Mouse (Mus musculus) urinary bladder, postnatal 36 days (tissue): ENCODE measurements at regions not wholly inside any gene's neighbourhood (a gene's known extent, or its start where the extent isn't known, plus 50 kb on each side); places are given as distances from the start of the nearest gene placed in this dataset.

ENCODE experiments used
- DNase-seq, 2 experiments: peaks; one replicate each; pipeline ENCODE4 v3.0.0; 2022; ENCODE audit warnings: low spot score in 2 of 2, mixed read lengths in 1 of 2

DNA sequence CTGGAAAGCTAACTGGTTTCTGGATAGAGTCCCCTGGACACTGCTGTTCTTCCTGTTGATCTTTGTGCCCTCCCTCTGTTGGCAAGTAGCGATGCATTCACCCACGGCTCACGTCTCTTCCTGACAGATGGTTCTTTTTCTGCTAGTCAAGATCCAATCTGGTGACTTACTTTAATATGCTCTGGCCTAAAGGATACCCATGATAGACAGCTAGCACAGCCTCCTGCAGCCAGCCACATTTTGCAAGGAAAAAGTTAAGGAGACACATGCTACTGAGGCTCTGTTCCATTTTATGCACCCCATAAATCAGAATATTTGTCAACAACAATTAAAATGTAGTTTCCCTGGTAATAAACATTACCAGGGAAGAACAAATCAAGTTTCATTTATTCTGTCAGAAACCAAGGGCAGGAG, 410.3 kb upstream of the Tmpo start:
- DNase-seq = no peak

DNA sequence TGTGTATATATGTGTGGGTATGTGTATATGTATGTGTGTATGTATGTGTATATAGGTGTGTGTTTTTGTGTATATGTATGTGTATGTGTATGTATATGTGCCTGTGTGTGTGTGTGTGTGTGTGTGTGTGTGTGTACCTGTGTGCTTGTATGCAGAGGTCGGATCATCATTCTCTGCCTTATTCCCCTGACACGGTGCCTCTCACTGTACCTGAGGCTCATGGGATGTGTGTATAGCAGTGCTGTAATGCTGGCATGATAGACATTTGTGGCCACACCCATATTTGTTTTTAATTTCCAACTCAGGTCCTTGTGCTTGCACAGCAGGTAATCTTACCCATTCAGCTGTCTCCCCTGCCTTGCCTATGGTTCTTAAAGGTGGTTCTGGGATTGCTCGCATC, 402.1 kb upstream of the Tmpo start:
- no peak for DNase-seq

GRCm38 (mm10) chr10:91580959-91581358, 399.8 kb upstream of the Tmpo start:
- no peak for DNase-seq

GRCm38 (mm10) chr10:91575323-91576064, 394.4 kb upstream of the Tmpo start:
- no peak for DNase-seq

GRCm38 (mm10) chr10:91572796-91573195, 391.7 kb upstream of the Tmpo start:
- DNase-seq = no peak

- DNase-seq = no peak
Observed at GRCm38 (mm10) chr10:91569046-91569445, 387.9 kb upstream of the Tmpo start.

GRCm38 (mm10) chr10:91566116-91566774, 385.1 kb upstream of the Tmpo start:
- DNase-seq = no peak

DNA sequence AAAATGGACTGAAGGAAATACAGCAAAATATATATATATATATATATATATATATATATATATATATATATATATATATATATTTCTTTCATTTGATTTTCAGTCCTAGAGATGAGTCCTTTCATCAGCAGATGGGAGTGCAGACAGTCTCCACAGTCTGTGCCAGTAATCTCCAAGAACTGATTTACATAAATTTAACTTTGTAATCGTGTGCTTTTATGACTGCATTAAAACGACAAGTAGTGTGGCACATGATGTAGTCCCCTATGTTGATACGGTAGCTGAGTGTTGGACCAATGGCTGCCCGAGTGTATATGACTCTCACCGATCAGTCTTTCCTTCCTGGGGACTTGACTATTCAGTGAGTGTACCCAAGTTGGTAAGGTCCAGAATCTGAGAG, 378.2 kb upstream of the Tmpo start:
- DNase-seq = no peak

DNA sequence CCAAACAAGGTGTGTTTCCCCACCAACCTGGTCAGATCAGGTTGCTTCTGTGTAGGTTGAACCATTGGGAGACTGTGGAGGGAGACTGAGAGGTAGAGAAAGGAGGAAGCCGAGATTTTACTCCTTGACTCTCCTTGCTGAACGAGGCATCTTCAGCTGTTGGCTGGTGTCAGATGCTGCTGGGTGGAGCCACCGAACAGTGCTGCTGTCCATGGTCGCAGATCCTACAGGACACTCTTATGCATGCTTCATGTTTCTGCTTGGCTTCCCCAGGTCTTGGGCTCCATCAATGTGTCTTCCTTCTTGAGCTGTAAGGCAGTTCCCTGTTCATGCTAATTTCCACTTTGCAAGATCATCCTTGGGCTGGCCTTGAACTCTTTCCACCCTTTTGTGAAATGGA, 367.0 kb upstream of the Tmpo start:
- no peak for DNase-seq

- DNase-seq = peak; percentile 2 to 4
Observed at GRCm38 (mm10) chr10:91546140-91546539, 365.0 kb upstream of the Tmpo start.

DNA sequence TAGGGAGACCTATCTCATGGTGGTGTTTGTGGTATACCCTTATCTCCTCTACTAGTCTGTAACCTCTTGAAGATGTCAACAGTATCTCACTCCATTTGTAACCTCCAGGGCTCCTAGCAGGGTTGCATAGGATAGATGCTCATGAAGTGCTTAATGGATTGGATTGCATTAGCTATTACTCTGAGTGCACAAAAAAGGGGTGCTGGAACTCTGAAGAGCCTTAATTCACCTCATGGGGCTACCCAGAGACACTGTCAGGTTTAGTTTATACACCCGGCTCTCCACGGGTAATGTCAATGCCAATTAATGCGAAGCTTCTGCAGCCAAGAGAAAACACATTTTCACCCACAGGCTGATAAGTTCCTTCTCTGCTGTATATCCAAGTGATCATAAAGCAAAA, 364.3 kb upstream of the Tmpo start:
- no peak for DNase-seq

DNA sequence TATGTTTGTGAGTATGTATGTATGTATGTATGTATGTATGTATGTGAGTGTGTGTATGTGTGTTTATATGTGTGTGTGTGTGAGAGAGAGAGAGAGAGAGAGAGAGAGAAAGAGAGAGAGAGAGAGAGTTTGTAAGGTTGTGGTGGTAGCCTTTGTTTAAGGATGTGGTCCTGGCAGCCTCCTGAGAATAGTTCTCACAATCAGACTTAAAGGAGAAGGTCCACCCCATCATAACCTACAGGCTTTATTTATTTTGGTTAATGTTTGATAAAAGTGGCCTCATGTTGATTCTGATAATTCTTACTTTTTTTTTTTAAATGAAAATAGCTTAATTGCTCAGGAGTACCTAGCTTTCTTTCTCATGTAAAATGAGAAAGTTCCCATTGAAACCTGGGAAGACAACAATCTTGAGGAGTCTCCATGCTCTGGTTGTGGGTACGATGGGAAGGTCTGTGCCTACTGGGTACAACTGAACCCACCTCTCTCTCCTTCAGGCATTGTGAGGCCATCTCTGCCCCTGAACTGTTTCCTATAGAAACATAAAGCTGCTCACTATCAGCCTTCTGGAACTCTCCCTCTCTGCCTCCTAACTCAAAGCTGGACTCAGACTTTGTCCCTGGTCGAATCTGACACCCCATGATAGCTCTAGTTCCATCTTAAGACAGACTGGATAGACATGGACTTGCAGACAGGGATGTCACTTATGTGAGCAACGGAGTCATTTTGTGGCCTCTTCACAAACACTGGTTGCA, 362.2 kb upstream of the Tmpo start:
- DNase-seq = no peak

- DNase-seq = no peak
Observed at GRCm38 (mm10) chr10:91542201-91542604, 361.1 kb upstream of the Tmpo start.

DNA sequence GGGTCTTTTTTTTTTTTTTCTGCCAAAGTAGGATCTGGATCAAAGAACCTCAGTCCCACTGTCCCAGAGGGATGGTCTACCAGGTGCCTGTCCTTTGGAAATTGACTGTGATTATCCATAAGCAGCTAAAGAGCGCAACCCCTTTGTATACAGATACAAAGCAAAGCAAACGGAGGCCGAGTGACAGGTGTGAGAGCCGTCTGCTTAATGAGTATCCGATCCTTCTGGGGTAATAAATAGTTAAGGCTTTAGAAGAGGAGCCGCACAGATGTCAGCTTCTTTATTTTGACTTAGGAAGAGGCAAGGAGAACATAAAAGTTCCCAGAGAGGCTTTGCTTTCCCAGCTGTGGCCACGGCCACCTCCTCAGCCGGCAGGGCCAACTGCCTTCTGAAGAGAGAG, 356.1 kb upstream of the Tmpo start:
- DNase-seq = no peak

DNA sequence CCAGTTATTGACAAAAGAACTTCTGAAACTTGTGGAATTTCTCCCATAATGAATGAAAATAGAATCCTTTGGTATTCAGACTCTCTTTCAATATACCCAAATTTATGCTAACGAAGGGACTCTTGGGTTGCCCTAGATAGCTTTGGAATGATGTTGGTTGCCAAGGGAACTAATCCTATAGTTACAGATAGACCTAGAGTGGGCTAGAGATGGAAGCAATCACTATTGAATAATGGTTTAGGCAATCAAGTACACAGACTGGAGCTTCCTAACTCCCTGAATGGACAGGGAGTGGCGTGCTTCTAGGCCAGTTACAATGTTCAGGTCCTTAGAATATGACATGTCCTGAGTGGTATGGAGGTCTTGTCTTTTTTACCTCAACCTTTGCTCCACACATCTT, 354.3 kb upstream of the Tmpo start:
- DNase-seq = no peak

- DNase-seq = no peak
Observed at GRCm38 (mm10) chr10:91528305-91528704, 347.2 kb upstream of the Tmpo start.

DNA sequence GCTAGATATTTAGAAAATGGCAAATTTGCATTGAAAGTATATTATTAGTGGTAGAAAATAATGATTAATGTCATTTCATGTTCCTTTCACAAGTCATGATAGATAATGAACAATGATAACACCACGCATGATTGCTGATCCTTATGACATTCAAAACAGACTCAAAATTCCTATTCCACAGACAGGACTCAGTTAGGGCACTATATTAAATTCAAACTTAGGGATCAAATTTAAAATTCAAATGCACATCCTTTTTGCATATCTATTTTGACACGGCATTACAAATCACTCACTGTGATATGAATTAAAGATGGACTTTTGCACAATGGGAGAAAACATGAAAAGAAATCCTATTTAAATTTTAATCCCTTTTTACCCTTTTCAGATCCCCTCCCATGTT, 340.1 kb upstream of the Tmpo start:
- DNase-seq = no peak

DNA sequence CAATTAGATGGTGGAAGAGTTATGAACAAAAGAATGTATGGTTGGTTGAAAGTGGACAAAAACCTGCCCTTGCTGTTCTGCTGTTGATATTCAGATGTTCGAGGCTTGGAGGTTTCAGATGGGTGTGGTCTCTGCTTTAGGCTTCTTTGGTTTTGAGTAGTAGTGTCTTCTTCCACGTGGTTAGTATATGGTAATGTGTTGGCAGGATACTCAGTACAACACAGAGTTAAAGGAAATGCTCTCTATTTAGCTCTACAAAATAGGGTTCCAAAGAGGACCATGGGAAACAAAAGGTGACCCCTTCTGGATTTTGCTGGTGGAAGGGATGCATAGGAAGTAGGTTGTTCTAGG, 333.9 kb upstream of the Tmpo start:
- no peak for DNase-seq

GRCm38 (mm10) chr10:91514163-91515020, 333.3 kb upstream of the Tmpo start:
- DNase-seq = no peak

DNA sequence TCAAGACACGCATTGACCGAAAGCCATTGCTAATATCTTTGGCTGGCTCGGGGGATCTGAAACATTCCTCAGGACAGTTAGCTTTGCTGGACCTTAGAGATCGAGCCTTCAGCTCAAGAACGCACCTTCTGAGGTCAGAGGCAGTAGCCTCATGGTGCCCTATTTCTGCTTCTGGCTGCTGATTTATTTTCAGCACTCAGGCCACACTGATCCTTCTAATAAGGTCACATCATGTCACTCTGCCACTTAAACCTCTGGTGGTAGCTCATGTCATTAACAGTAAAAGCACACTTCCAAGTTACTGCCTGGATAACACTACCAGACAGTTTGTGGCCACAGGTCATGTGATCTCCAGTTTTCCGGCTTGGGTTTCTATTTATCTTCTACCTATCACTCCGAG, 325.9 kb upstream of the Tmpo start:
- DNase-seq = no peak

DNA sequence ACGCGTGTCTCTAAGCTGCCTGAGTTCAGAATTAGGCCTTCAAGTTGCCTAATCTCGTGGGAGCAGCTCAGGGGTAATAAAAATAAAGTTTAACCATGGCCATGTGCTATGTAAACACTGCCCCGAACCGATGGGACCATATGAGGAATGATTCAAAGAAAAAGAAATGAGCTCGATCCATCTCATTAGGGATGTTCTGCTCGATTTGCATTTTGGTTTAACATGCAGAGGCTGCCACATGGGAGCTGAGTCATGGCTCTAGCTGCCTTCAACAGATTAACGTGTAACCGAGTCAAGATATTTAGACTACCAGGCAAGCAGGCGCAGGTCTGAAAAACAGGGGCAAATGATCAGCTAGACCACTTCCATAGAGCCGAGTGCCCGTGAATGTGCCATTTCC, 323.8 kb upstream of the Tmpo start:
- DNase-seq = no peak

DNA sequence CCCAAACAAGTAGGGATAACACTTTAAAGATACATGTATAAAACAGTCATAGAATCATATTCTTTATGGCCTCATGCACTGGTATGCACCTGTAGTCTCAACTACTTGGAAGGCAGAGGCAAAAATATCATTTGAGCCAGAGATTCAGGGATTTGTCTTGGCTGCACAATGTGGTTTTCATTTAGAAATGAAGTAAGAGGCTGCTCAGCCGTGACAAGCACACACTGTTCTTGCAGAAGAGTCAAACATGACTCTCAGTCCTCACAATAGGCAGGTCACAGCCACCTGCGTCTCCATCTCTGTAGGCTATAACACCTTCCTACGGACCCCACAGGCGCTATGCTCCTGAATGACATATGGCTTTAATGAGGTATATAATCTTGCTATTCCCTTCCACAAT, 317.4 kb upstream of the Tmpo start:
- DNase-seq = no peak
